Mouse (Mus musculus) neural tube, embryonic 14.5 days (tissue): ENCODE measurements at regions not wholly inside any gene's neighbourhood (a gene's known extent, or its start where the extent isn't known, plus 50 kb on each side); places are given as distances from the start of the nearest gene placed in this dataset.
A peak's percentile ranks its signal among the peaks of the same experiment; 100 is the strongest.

Source experiments
- ATAC-seq: fragments of 200-750 bp; cut with Nextera tagmentation; 2 replicates; pipeline ENCODE4 v1.8.0; 2017; ENCODE audit warnings: low read depth, mild to moderate bottlenecking, moderate TSS enrichment, moderate library complexity
- H3K27ac ChIP-seq: fragments of 300-500 bp; sonication (generic); 2 replicates; pipeline ENCODE4 v1.5.1; 2014; ENCODE audit warnings: low read depth, mild to moderate bottlenecking, control low read depth, low read length, moderate library complexity, mixed read lengths
- H3K27me3 ChIP-seq: fragments of 300-500 bp; sonication (generic); 2 replicates; pipeline ENCODE4 v1.6.1; 2014; ENCODE audit warnings: low read length; ENCODE audit not compliant: control insufficient read depth, insufficient read depth
- H3K36me3 ChIP-seq: fragments of 300-500 bp; sonication (generic); 2 replicates; pipeline ENCODE4 v1.6.1; 2014; ENCODE audit warnings: low read length, mixed read lengths; ENCODE audit not compliant: control insufficient read depth, insufficient read depth
- H3K4me1 ChIP-seq: fragments of 300-500 bp; sonication (generic); 2 replicates; pipeline ENCODE4 v1.6.1; 2014; ENCODE audit warnings: low read length; ENCODE audit not compliant: control insufficient read depth, insufficient read depth
- H3K4me2 ChIP-seq: fragments of 300-500 bp; sonication (generic); 2 replicates; pipeline ENCODE4 v1.6.1; 2014; ENCODE audit warnings: mild to moderate bottlenecking, low read depth, low read length, control low read depth
- H3K4me3 ChIP-seq: fragments of 300-500 bp; sonication (generic); 2 replicates; pipeline ENCODE4 v1.5.1; 2014; ENCODE audit warnings: low read depth, low read length, control low read depth, mixed read lengths
- H3K9ac ChIP-seq: fragments of 300-500 bp; sonication (generic); replicated peaks from 2 replicates; pipeline ENCODE4 v1.6.1; 2014; ENCODE audit warnings: low read depth, mild to moderate bottlenecking, control low read depth, low read length, mixed read lengths
- H3K9me3 ChIP-seq: fragments of 300-500 bp; sonication (generic); 2 replicates; pipeline ENCODE4 v1.6.1; 2016; ENCODE audit warnings: low read length; ENCODE audit not compliant: control insufficient read depth
- WGBS: fragments of 180-500 bp; shearing (Covaris S2); extraction: QIAGEN DNeasy Blood & Tissue Kit; methylation state at CpG from one replicate; pipeline ENCODE4 v1.1.7; 2014; 5-methylcytosine and 5-hydroxymethylcytosine counted together

DNA sequence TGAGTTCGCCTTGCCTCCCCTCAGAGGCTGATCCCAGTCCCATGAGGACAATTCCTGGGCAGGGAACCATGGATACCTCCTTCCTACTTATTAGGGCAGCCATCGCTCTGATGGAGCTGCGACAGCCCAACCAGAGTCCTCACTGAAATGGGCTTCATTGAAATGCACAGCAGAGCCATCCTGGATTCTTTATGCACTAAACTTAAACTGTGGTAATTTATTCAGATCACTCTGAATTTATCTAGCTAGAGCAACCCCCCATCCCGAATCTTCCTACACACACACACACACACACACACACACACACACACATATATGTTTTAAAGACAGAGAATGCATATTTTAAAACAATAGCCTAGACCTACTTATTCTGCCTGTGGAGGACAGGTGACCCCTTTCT lies 258.9 kb upstream of the Zfp507 start:
- Histone ChIP-seq H3K4me2 (no peak overlapping the region), H3K4me3 (no peak overlapping the region), H3K36me3 (no peaks in the 10 kb centered on the region), H3K9me3 (no peaks in the 10 kb centered on the region), H3K9ac (no peak overlapping the region), H3K4me1 (no peaks in the 10 kb centered on the region), H3K27ac (no peak overlapping the region), H3K27me3 (no peaks in the 10 kb centered on the region)
- 68% methylated on average over 4 of the region's 4 CpGs for WGBS
- no peak for ATAC-seq

DNA sequence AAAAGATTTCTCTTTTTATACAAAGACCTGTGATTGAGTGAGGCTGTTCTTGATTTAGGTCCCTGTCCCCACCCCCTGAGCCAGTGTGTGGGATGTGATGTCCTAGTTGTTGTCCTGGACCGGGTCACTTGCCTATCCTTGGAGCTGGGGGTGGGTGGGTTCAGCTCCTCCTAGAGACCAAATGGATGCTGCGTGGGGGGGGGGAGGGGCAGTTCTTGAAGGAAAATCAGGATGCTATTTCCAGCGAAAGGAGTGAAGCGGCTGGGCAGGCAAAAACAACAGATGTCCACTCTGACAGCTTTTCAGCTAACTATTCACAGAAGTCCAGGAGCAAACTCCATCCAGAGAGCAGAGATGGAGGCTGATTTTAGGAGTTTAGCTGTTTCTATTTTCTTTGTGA lies 257.6 kb upstream of the Zfp507 start:
- Histone ChIP-seq H3K4me3 (no peak overlapping the region), H3K27ac (no peak overlapping the region), H3K4me1 (no peaks in the 10 kb centered on the region), H3K4me2 (no peak overlapping the region), H3K9ac (no peak overlapping the region), H3K27me3 (no peaks in the 10 kb centered on the region), H3K9me3 (no peaks in the 10 kb centered on the region), H3K36me3 (no peaks in the 10 kb centered on the region)
- no peak for ATAC-seq
- WGBS = 61% methylated on average over 4 of the region's 4 CpGs

DNA sequence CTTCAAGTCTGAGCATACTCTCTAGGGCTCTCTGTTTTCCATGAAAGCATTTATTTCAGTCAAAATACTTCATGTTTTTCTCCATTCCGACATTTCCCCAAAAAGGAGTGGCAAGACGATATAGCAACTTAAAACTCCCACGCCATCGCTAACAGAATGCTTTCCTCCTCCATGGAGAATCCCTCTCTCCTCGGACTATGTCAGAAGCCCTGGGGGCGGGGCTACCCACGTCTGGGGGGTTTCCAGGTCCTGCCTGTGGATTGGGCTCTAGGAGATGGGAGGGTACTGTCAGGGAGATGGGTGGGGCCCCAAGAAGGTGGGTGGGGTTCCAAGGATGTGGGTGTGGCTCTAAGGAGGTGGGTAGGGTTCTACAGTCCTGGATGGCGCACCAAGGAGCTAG lies 243.2 kb upstream of the Zfp507 start:
- Histone ChIP-seq H3K27me3 (no peaks in the 10 kb centered on the region), H3K4me2 (no peak overlapping the region), H3K27ac (no peak overlapping the region), H3K9ac (no peak overlapping the region), H3K9me3 (no peaks in the 10 kb centered on the region), H3K36me3 (no peaks in the 10 kb centered on the region), H3K4me3 (no peak overlapping the region), H3K4me1 (no peaks in the 10 kb centered on the region)
- no peak for ATAC-seq
- 87% methylated on average over 8 of the region's 8 CpGs for WGBS

DNA sequence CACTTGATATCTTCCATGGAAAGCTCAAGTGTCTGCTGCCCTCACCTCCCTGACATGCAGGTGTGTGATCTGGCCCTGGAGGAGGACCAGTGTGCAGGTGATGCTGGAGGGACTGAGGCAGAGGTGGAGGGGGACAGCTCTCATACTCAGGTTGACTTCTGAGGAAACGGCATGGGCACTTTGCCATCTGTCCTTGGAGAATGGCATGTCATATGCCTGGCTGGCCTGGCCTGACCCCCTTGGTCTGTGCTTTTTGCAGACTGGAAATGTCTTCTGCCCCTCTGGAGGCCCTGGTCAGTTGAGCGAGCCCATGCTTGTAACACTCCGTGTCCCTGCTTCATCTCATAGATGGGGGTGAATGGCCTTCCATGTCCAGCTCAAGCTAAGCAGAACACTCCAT lies 229.1 kb upstream of the Zfp507 start:
- Histone ChIP-seq H3K4me1 (peaks cover 3% of the 10 kb centered on the region; the same call in 1 of the 2 replicates), H3K27me3 (no peaks in the 10 kb centered on the region), H3K4me3 (no peak overlapping the region), H3K27ac (no peak overlapping the region), H3K4me2 (no peak overlapping the region), H3K9ac (no peak overlapping the region), H3K9me3 (no peaks in the 10 kb centered on the region), H3K36me3 (no peaks in the 10 kb centered on the region)
- WGBS = 97% methylated on average over 3 of the region's 3 CpGs
- no peak for ATAC-seq

DNA sequence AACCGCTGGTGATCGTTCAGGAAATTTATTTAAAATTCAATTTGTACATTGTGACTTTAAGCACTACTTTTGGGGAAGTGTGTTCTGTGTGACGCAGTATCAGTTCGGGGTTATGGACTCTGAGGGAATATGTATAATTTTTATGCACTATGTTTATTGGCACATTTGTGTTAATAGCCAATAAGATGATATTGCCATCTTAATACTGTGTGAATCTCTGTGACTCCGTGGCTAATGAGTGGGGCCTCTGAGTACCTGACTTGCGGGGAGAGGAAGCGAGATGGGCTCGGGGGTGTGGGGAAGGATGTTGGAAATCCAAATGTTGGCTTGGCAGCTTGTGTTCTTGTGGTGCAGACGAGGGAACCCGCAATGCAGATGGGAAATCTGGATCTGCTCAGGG lies 220.2 kb upstream of the Zfp507 start:
- no peak overlapping the region; the same call in 1 of the 2 replicates for H3K27ac ChIP-seq
- 64% methylated on average over 10 of the region's 10 CpGs for WGBS
- no peak overlapping the region for H3K4me3 ChIP-seq
- H3K27me3 ChIP-seq = no peaks in the 10 kb centered on the region
- H3K9ac ChIP-seq = no peak overlapping the region
- peak; percentile 68; the same call in 1 of the 2 replicates for ATAC-seq
- H3K36me3 ChIP-seq = no peaks in the 10 kb centered on the region
- peaks cover 3% of the 10 kb centered on the region; the same call in 1 of the 2 replicates for H3K4me1 ChIP-seq
- no peak overlapping the region for H3K4me2 ChIP-seq
- H3K9me3 ChIP-seq = no peaks in the 10 kb centered on the region

DNA sequence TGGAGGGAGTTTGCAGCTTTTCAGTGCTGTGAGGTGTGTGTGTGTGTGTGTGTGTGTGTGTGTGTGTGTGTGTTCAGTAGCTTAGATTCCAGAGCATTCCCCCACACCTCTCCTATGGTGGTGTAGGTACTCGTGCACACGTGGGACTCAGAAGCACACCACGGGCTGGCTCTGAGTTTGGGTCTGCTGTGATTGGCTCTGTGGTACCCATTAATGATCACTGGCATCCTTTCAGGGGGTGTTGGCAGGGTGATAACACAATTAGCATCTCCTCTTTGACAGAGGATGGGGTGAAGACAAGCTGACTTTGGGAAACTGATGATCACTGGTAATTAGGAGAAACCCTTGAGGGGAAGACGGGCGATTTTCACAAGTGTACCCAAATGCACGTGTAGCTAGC lies 219.7 kb upstream of the Zfp507 start:
- Histone ChIP-seq H3K4me3 (no peak overlapping the region), H3K9ac (no peak overlapping the region), H3K36me3 (no peaks in the 10 kb centered on the region), H3K9me3 (no peaks in the 10 kb centered on the region), H3K27me3 (no peaks in the 10 kb centered on the region), H3K27ac (no peak overlapping the region), H3K4me2 (no peak overlapping the region), H3K4me1 (peaks cover 2% of the 10 kb centered on the region; the same call in 1 of the 2 replicates)
- 76% methylated on average over 6 of the region's 6 CpGs for WGBS
- ATAC-seq = no peak

DNA sequence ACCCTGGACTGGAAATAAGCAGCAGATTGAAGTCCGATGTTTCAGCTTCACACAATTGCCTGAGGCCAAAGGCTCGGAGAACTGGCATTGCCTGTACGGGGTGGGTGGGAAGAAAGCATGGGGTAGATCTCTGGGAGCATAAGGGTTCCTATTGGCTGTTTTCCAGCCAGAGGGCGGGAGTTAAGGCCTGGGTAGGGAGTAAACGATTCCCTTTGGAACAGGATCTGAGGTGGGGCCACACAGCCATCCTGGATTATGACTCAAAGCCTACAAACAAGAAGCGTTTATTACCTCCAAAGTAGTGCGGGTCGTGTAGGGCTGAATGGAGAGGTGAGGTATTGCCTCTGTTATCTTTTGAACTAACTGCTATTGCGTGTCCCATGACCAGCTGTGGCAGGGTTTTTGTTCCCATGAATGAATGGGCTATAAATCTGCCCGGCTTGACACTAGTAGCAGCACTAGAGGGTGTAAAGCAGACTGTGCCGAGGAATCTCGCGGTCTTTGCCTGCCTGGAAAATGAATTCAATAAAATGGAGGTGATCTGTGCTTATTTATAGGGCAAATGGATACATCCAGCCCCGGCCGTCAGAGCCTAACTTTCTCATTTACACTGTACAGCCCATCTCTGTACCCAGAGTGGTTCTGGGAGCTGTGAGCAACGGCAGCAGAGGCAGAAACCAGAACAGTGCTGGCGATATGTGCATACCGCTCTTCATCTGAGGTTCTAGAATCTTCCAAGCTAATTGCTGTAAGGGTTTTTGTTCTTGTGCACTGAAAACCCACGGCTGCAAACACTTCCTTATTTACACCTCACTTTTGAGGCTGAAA lies 214.3 kb upstream of the Zfp507 start:
- no peak overlapping the region for H3K4me3 ChIP-seq
- H3K27ac ChIP-seq = peak overlapping the region; percentile 55; the same call in 1 of the 2 replicates
- no peak overlapping the region for H3K9ac ChIP-seq
- 13% methylated on average over 19 of the region's 19 CpGs for WGBS
- H3K27me3 ChIP-seq = no peaks in the 10 kb centered on the region
- ATAC-seq = peak; percentile 86
- peak overlapping the region; percentile 30 for H3K4me2 ChIP-seq
- H3K36me3 ChIP-seq = no peaks in the 10 kb centered on the region
- peaks cover 10% of the 10 kb centered on the region; the same call in 1 of the 2 replicates for H3K4me1 ChIP-seq
- no peaks in the 10 kb centered on the region for H3K9me3 ChIP-seq

DNA sequence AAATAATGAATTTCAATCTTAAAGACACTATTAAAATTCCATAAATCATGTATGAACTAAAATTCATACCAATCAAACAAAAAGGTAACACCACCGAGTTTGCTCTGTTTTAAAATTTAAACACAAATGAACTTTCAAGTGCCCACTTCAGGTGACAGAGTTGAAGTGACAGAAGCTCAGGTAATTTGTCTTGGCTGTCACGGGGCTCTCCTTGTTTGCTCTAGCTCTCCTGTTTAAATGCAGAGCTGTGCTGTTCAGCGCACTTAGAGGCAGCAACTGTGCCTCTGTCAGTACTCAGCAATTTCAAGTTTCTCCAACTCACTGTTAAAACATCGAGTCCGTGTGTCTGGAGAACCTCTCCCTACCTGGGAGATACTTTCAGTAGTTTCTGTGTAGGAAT lies 193.8 kb upstream of the Zfp507 start:
- H3K27ac ChIP-seq = no peak overlapping the region
- H3K4me3 ChIP-seq = no peak overlapping the region
- no peaks in the 10 kb centered on the region for H3K27me3 ChIP-seq
- H3K9ac ChIP-seq = no peak overlapping the region
- WGBS = 89% methylated on average over 5 of the region's 5 CpGs
- no peaks in the 10 kb centered on the region for H3K36me3 ChIP-seq
- H3K9me3 ChIP-seq = no peaks in the 10 kb centered on the region
- no peak for ATAC-seq
- no peak overlapping the region for H3K4me2 ChIP-seq
- no peaks in the 10 kb centered on the region for H3K4me1 ChIP-seq

DNA sequence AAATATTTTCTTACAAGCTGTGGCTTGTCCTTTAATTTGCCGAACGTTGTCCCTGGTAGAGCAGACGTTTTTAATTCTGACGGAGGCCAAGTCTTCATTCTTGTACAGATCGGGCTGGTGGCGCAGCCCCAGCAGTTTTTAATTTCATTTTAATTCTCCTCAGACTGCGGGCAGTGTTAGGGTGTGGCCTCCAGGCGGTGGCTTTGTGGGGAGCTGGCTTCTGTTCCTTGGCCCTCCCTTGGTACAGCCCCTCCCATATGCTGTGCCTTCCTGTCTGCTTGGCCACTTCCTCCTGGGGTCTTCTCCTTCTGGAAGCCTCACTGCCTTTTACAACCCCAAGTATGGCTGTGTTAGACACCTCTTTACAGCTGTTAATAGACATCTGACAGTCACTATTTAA lies 189.7 kb upstream of the Zfp507 start:
- Histone ChIP-seq H3K36me3 (no peaks in the 10 kb centered on the region), H3K9me3 (no peaks in the 10 kb centered on the region), H3K4me1 (no peaks in the 10 kb centered on the region), H3K4me2 (no peak overlapping the region), H3K9ac (no peak overlapping the region), H3K27me3 (no peaks in the 10 kb centered on the region), H3K4me3 (no peak overlapping the region), H3K27ac (no peak overlapping the region)
- ATAC-seq = no peak
- WGBS = 77% methylated on average over 8 of the region's 8 CpGs
